Comparison of ENCODE assay signal across 8 mouse cellular contexts in genomic region chr5:115441205-115441849, GRCm38 (mm10). TPM values are rescaled to one million over a fixed set of nuclear protein-coding genes. Genes with fewer than 3 reads are reported as not detected.
DNase-seq lines count a peak whose midpoint lies in the region; ATAC-seq and TF ChIP-seq lines count a peak whose summit lies in the region.

No protein-coding gene starts in this region.

- no peaks in the 10 kb centered on the region for H3K27me3 ChIP-seq in embryonic facial prominence, embryonic 15.5 days
- no peaks in the 10 kb centered on the region for H3K27me3 ChIP-seq in heart, postnatal 0 days (ENCODE audit: control insufficient read depth, insufficient read depth, low read length)
- no peaks in the 10 kb centered on the region for H3K27me3 ChIP-seq in lung, embryonic 16.5 days (ENCODE audit: control insufficient read depth, insufficient read depth, low read depth, low read length)

- ATAC-seq in embryonic facial prominence, embryonic 15.5 days (ENCODE audit: insufficient number of reproducible peaks, low FRiP score, low TSS enrichment, low read depth), result no peak
- peak; percentile 67; the same call in 1 of the 2 replicates for ATAC-seq in heart, postnatal 0 days (ENCODE audit: insufficient read depth, low read depth)
- ATAC-seq in lung, embryonic 16.5 days (ENCODE audit: low read depth), result peak; percentile 41

- no peaks in the 10 kb centered on the region for H3K9me3 ChIP-seq in embryonic facial prominence, embryonic 15.5 days (replicated peaks)
- no peaks in the 10 kb centered on the region for H3K9me3 ChIP-seq in heart, postnatal 0 days (replicated peaks; ENCODE audit: control insufficient read depth, low read length)
- no peaks in the 10 kb centered on the region for H3K9me3 ChIP-seq in lung, embryonic 16.5 days (ENCODE audit: control insufficient read depth, low read length)

- no peak overlapping the region for H3K4me2 ChIP-seq in embryonic facial prominence, embryonic 15.5 days (replicated peaks)
- H3K4me2 ChIP-seq in heart, postnatal 0 days (ENCODE audit: low read depth, low read length), result no peak overlapping the region
- no peak overlapping the region for H3K4me2 ChIP-seq in lung, embryonic 16.5 days (ENCODE audit: low read depth, low read length)

- H3K4me1 ChIP-seq in embryonic facial prominence, embryonic 15.5 days, result peaks cover 28% of the 10 kb centered on the region
- H3K4me1 ChIP-seq in heart, postnatal 0 days (ENCODE audit: control insufficient read depth, insufficient read depth), result 0 out of 2 replicates have a peak, but pooled peaks cover 5% of the 10 kb centered on the region
- peaks cover 7% of the 10 kb centered on the region for H3K4me1 ChIP-seq in lung, embryonic 16.5 days (replicated peaks; ENCODE audit: control insufficient read depth, insufficient read depth, low read length)

- peaks cover 50% of the 10 kb centered on the region for H3K36me3 ChIP-seq in embryonic facial prominence, embryonic 15.5 days
- H3K36me3 ChIP-seq in heart, postnatal 0 days (replicated peaks; ENCODE audit: control insufficient read depth, insufficient read depth, low read length), result no peaks in the 10 kb centered on the region
- H3K36me3 ChIP-seq in lung, embryonic 16.5 days (ENCODE audit: control insufficient read depth, insufficient read depth, low read length), result peaks cover 5% of the 10 kb centered on the region

- no peak for TF ChIP-seq EP300 in heart, postnatal 0 days (IDR thresholded peaks at IDR 0.05; ENCODE audit: low read depth)

- DNase-seq in CD4-positive, CD25-positive, alpha-beta regulatory T cell, adult 2 months (ENCODE audit: low read depth, low spot score), result peak; percentile 79
- DNase-seq in adrenal gland, postnatal 14 days, result peak; percentile 86
- peak; percentile 69 for DNase-seq in heart, postnatal 0 days (ENCODE audit: low spot score)
- DNase-seq in layer of hippocampus, adult 11-12 months (ENCODE audit: low spot score), result peak; percentile 81
- DNase-seq in ovary, postnatal 36 days (ENCODE audit: low spot score), result peak; percentile 67
- DNase-seq in thymus, postnatal 25 days, result peak; percentile 67

- H3K27ac ChIP-seq in embryonic facial prominence, embryonic 15.5 days (replicated peaks), result peak overlapping the region; percentile 48; the same call in 1 of the 2 replicates
- H3K27ac ChIP-seq in heart, postnatal 0 days (ENCODE audit: low read depth), result no peak overlapping the region
- no peak overlapping the region for H3K27ac ChIP-seq in lung, embryonic 16.5 days (ENCODE audit: low read length)

- H3K9ac ChIP-seq in embryonic facial prominence, embryonic 15.5 days, result no peak overlapping the region
- no peak overlapping the region for H3K9ac ChIP-seq in heart, postnatal 0 days (replicated peaks; ENCODE audit: low read depth, low read length)
- H3K9ac ChIP-seq in lung, embryonic 16.5 days (ENCODE audit: low read length), result no peak overlapping the region

- 29% methylated on average over 14 of the region's 14 CpGs for WGBS in embryonic facial prominence, embryonic 15.5 days
- WGBS in heart, postnatal 0 days, result 37% methylated on average over 14 of the region's 14 CpGs
- 42% methylated on average over 14 of the region's 14 CpGs for WGBS in lung, embryonic 16.5 days

- peak; percentile 87 for TF ChIP-seq CTCF in heart, postnatal 0 days (IDR thresholded peaks at IDR 0.05; ENCODE audit: low read depth)

- H3K4me3 ChIP-seq in embryonic facial prominence, embryonic 15.5 days (replicated peaks), result no peak overlapping the region
- H3K4me3 ChIP-seq in heart, postnatal 0 days (ENCODE audit: low read depth, low read length), result no peak overlapping the region
- H3K4me3 ChIP-seq in lung, embryonic 16.5 days (ENCODE audit: low read length), result no peak overlapping the region

RNA-seq across cellular contexts. Expression of gene Msi1, which starts 11.9 kb away (rescaled TPM):
- total RNA-seq in adrenal gland, postnatal 14 days (2021), result 15.2 and 15.8 TPM in 2 replicates
- polyA plus RNA-seq in embryonic facial prominence, embryonic 15.5 days (2015; fragmentation: Nextera tagmentation; extraction: Ambion mirVana), result 14.1 and 19.1 TPM in 2 replicates
- total RNA-seq in heart, postnatal 0 days (2014; rRNA removed; ENCODE audit: low replicate concordance), result 2.5 and 5.6 TPM in 2 replicates
- 0.99 and 1.1 TPM in 2 replicates for polyA plus RNA-seq in heart, postnatal 0 days (2015; fragmentation: Nextera tagmentation; extraction: Ambion mirVana)
- 3.9 and 6.0 TPM in 2 replicates for polyA plus RNA-seq in lung, embryonic 16.5 days (2015; fragmentation: Nextera tagmentation; extraction: Ambion mirVana)

RNA-seq across cellular contexts. Expression of gene Pla2g1b, which starts 24.7 kb away (rescaled TPM):
- not detected in 2 replicates for total RNA-seq in adrenal gland, postnatal 14 days (2021)
- polyA plus RNA-seq in embryonic facial prominence, embryonic 15.5 days (2015; fragmentation: Nextera tagmentation; extraction: Ambion mirVana), result not detected in 2 replicates
- not detected in 2 replicates for total RNA-seq in heart, postnatal 0 days (2014; rRNA removed; ENCODE audit: low replicate concordance)
- polyA plus RNA-seq in heart, postnatal 0 days (2015; fragmentation: Nextera tagmentation; extraction: Ambion mirVana), result not detected in 2 replicates
- 9.7 and 9.8 TPM in 2 replicates for polyA plus RNA-seq in lung, embryonic 16.5 days (2015; fragmentation: Nextera tagmentation; extraction: Ambion mirVana)

RNA-seq across cellular contexts. Expression of gene Sirt4, which starts 43.2 kb away (rescaled TPM):
- total RNA-seq in adrenal gland, postnatal 14 days (2021), result 18.1 and 23.5 TPM in 2 replicates
- polyA plus RNA-seq in embryonic facial prominence, embryonic 15.5 days (2015; fragmentation: Nextera tagmentation; extraction: Ambion mirVana), result 29.2 and 32.8 TPM in 2 replicates
- total RNA-seq in heart, postnatal 0 days (2014; rRNA removed; ENCODE audit: low replicate concordance), result 13.8 and 29.0 TPM in 2 replicates
- polyA plus RNA-seq in heart, postnatal 0 days (2015; fragmentation: Nextera tagmentation; extraction: Ambion mirVana), result 14.5 and 15.4 TPM in 2 replicates
- 28.1 and 31.4 TPM in 2 replicates for polyA plus RNA-seq in lung, embryonic 16.5 days (2015; fragmentation: Nextera tagmentation; extraction: Ambion mirVana)
